Mouse (Mus musculus) neural tube, embryonic 14.5 days (tissue): ENCODE data around the gene Ddx43. TPM values are rescaled to one million over a fixed set of nuclear protein-coding genes. Genes with fewer than 3 reads are reported as not detected.

Experiments used
- ATAC-seq: fragments of 200-750 bp; cut with Nextera tagmentation; 2 replicates; pipeline ENCODE4 v1.8.0; 2017; ENCODE audit warnings: low read depth, mild to moderate bottlenecking, moderate TSS enrichment, moderate library complexity
- H3K27ac ChIP-seq: fragments of 300-500 bp; sonication (generic); 2 replicates; pipeline ENCODE4 v1.5.1; 2014; ENCODE audit warnings: low read depth, mild to moderate bottlenecking, control low read depth, low read length, moderate library complexity, mixed read lengths
- H3K27me3 ChIP-seq: fragments of 300-500 bp; sonication (generic); 2 replicates; pipeline ENCODE4 v1.6.1; 2014; ENCODE audit warnings: low read length; ENCODE audit not compliant: control insufficient read depth, insufficient read depth
- H3K36me3 ChIP-seq: fragments of 300-500 bp; sonication (generic); 2 replicates; pipeline ENCODE4 v1.6.1; 2014; ENCODE audit warnings: low read length, mixed read lengths; ENCODE audit not compliant: control insufficient read depth, insufficient read depth
- H3K4me1 ChIP-seq: fragments of 300-500 bp; sonication (generic); 2 replicates; pipeline ENCODE4 v1.6.1; 2014; ENCODE audit warnings: low read length; ENCODE audit not compliant: control insufficient read depth, insufficient read depth
- H3K4me2 ChIP-seq: fragments of 300-500 bp; sonication (generic); 2 replicates; pipeline ENCODE4 v1.6.1; 2014; ENCODE audit warnings: mild to moderate bottlenecking, low read depth, low read length, control low read depth
- H3K4me3 ChIP-seq: fragments of 300-500 bp; sonication (generic); 2 replicates; pipeline ENCODE4 v1.5.1; 2014; ENCODE audit warnings: low read depth, low read length, control low read depth, mixed read lengths
- H3K9ac ChIP-seq: fragments of 300-500 bp; sonication (generic); replicated peaks from 2 replicates; pipeline ENCODE4 v1.6.1; 2014; ENCODE audit warnings: low read depth, mild to moderate bottlenecking, control low read depth, low read length, mixed read lengths
- H3K9me3 ChIP-seq: fragments of 300-500 bp; sonication (generic); 2 replicates; pipeline ENCODE4 v1.6.1; 2016; ENCODE audit warnings: low read length; ENCODE audit not compliant: control insufficient read depth
- WGBS: fragments of 180-500 bp; shearing (Covaris S2); extraction: QIAGEN DNeasy Blood & Tissue Kit; methylation state at CpG from one replicate; pipeline ENCODE4 v1.1.7; 2014; 5-methylcytosine and 5-hydroxymethylcytosine counted together
- polyA plus RNA-seq: library from polyadenylated mRNA; unstranded; fragments of >200 nt; fragmentation: Nextera tagmentation; extraction: Ambion mirVana; gene quantifications from 2 replicates; pipeline ENCODE4 v1.2.1, GENCODE M21; 2014

Ddx43 gene
- polyA plus RNA-seq, 1 experiment from 2014 or later, result 0.59 TPM

DNA sequence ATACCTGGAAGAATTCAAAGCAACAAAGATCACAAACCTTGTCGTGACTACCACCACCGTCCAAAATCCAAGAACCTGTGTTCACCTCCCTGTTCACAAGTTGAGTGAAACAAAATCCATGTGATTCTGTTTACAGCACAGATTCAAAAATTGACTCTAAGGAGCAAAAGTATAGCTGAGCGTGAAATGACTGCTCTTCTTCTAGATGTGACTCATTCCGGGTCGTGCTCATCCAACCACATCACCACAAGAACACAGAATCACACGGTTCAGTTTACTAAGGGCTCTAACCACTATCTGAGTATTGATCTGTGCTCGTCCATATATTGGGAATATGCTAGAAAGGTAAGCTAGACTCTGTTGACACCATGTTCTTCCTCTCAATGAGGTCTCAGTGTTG is 8.6 kb upstream of the Ddx43 start:
- Histone ChIP-seq H3K36me3 (no peaks in the 10 kb centered on the region), H3K4me3 (no peak overlapping the region), H3K27me3 (no peaks in the 10 kb centered on the region), H3K4me2 (no peak overlapping the region), H3K4me1 (no peaks in the 10 kb centered on the region), H3K9me3 (no peaks in the 10 kb centered on the region), H3K27ac (no peak overlapping the region), H3K9ac (no peak overlapping the region)
- ATAC-seq, result no peak
- 87% methylated on average over 7 of the region's 7 CpGs for WGBS

DNA sequence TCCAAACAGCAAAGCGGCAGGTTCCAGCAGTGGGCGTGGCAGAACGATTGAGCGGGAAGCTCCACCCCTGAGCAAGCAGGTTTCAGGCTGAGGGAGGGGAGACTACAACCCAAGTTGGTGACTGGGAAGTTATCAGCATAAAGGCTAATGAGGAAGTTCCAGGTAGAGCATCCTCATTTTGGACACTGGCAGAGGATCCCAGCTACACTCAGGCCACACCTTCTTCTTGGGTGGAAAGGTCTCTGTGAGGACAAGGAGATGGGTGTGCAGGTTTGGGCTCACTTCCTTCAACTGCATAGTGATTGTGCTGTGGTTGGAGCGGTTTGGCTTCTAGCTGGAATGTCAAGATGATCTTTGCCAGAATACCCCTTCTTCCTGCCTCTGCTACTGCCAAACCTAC is 5.6 kb upstream of the Ddx43 start:
- Histone ChIP-seq H3K4me1 (no peaks in the 10 kb centered on the region), H3K9ac (no peak overlapping the region), H3K4me2 (no peak overlapping the region), H3K4me3 (no peak overlapping the region), H3K9me3 (no peaks in the 10 kb centered on the region), H3K36me3 (no peaks in the 10 kb centered on the region), H3K27ac (no peak overlapping the region), H3K27me3 (peaks cover 1% of the 10 kb centered on the region; the same call in 1 of the 2 replicates)
- 47% methylated on average over 5 of the region's 5 CpGs for WGBS
- no peak for ATAC-seq

DNA sequence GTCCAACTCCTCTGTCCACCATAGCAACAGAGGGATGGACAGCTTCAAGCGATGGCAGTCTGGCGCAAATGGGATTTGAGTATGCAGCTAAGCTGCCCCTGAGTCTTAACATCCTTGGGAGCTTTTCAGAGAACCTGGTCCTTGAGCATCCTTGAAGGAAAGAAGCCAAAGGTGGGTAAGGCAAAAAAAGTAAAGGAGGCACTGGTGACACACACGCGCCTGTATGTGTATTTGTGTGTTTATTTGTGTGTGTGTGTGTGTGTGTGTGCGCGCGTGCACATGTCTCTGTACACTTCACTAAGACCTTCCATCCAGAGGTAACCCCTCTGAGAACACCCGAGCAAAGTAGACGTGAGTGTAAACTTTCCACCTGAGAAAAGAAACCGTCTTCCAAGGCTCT is 1.8 kb upstream of the Ddx43 start:
- Histone ChIP-seq H3K4me1 (no peaks in the 10 kb centered on the region), H3K27ac (no peak overlapping the region), H3K27me3 (peaks cover 12% of the 10 kb centered on the region), H3K4me3 (no peak overlapping the region), H3K9ac (no peak overlapping the region), H3K36me3 (no peaks in the 10 kb centered on the region), H3K4me2 (no peak overlapping the region), H3K9me3 (no peaks in the 10 kb centered on the region)
- ATAC-seq, result no peak
- WGBS, result 86% methylated on average over 10 of the region's 10 CpGs

DNA sequence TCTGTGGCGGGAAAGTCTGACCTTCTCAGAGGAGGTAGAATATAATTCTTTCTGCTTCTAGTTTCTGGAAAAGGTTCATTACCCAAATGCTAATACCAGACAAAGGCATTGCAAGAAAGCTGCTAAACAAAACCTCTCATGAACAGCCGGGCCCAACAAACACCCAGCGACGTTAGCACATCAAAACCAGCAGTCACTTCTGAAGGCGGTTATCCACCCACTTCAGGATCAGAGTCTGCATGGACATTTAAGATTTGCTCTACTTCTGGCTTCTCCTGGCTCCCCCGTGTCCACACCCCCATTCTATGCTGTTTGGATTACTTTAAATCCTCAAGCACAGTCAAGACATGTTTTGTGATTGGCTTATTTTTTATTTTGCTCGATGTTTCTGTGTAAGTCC is 975 bp upstream of the Ddx43 start:
- Histone ChIP-seq H3K27ac (no peak overlapping the region), H3K4me2 (no peak overlapping the region), H3K9me3 (no peaks in the 10 kb centered on the region), H3K4me1 (no peaks in the 10 kb centered on the region), H3K36me3 (no peaks in the 10 kb centered on the region), H3K27me3 (peaks cover 12% of the 10 kb centered on the region), H3K9ac (no peak overlapping the region), H3K4me3 (no peak overlapping the region)
- WGBS, result 67% methylated on average over 7 of the region's 7 CpGs
- no peak for ATAC-seq

DNA sequence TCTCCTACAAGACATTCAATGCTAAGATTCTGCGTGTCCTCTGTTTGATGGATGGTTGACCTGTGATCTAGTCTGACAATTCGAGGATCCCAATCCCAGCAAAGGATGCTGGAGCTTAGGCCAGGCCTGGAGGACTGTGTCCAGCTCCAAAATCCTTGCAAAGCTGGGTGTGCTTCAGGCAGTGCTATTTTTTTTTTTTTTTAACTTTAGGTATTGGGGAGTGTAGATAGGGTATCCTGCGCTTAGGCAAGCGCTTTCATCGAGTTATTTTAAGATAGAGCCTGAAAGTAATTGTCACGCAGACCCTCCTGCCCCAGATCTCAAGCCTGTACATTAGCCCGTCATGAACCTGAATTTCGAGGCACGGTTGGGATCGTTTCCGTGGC is 340 bp upstream of the Ddx43 start:
- no peaks in the 10 kb centered on the region for H3K36me3 ChIP-seq
- no peak overlapping the region for H3K9ac ChIP-seq
- no peak overlapping the region for H3K27ac ChIP-seq
- ATAC-seq, result no peak; the same call in 1 of the 2 replicates
- 33% methylated on average over 11 of the region's 11 CpGs for WGBS
- no peaks in the 10 kb centered on the region for H3K4me1 ChIP-seq
- H3K4me3 ChIP-seq, result peak overlapping the region; percentile 40
- H3K9me3 ChIP-seq, result no peaks in the 10 kb centered on the region
- peaks cover 12% of the 10 kb centered on the region for H3K27me3 ChIP-seq
- H3K4me2 ChIP-seq, result peak overlapping the region; percentile 55

DNA sequence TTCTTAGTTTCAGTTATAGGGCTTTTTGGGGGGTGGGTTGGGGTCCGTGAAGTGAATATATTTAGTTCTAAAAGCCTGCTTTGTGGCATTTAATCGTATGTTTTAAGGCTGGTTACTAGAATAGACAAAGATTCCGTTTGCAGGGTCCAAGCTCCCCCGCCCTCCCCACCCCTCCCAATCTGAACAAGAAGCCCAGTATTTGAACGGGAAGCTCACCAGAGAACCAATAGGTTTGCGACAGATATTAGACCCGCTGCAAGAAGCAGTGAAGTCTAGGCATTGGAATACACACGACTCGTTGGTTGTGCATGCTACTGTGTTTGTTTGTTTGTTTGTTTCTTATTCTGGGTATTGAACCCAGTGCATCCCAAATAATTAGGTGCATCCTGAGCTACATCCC is 940 bp downstream of the Ddx43 start:
- H3K4me3 ChIP-seq, result no peak overlapping the region
- no peak overlapping the region for H3K9ac ChIP-seq
- H3K27me3 ChIP-seq, result peaks cover 12% of the 10 kb centered on the region
- H3K27ac ChIP-seq, result no peak overlapping the region
- H3K4me2 ChIP-seq, result peak overlapping the region; percentile 55; the same call in 1 of the 2 replicates
- no peak for ATAC-seq
- 68% methylated on average over 9 of the region's 9 CpGs for WGBS
- no peaks in the 10 kb centered on the region for H3K36me3 ChIP-seq
- no peaks in the 10 kb centered on the region for H3K4me1 ChIP-seq
- no peaks in the 10 kb centered on the region for H3K9me3 ChIP-seq

DNA sequence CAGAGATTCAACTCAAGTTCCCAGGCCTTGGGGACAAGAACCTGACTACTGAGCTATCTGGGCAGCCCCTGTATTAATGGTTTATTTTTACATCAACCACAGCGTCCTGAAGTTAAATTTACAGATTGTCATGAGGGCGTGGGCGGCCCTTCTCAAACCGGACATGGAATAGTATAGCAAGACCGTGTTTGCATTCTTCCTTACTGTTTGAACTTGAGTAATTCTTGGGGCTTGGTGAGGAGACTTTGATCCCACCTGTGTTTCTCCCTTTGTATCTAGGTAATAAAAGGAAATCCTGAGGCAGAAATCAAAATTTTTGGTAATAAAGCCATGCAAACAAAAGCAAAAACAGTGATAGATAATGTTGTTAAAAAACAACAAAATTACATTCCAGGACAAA is 5.0 kb downstream of the Ddx43 start:
- peaks cover 9% of the 10 kb centered on the region for H3K27me3 ChIP-seq
- H3K9me3 ChIP-seq, result no peaks in the 10 kb centered on the region
- H3K4me1 ChIP-seq, result no peaks in the 10 kb centered on the region
- 88% methylated on average over 5 of the region's 5 CpGs for WGBS
- H3K4me3 ChIP-seq, result no peak overlapping the region
- no peaks in the 10 kb centered on the region for H3K36me3 ChIP-seq
- H3K9ac ChIP-seq, result no peak overlapping the region
- no peak overlapping the region for H3K4me2 ChIP-seq
- ATAC-seq, result no peak
- no peak overlapping the region for H3K27ac ChIP-seq

DNA sequence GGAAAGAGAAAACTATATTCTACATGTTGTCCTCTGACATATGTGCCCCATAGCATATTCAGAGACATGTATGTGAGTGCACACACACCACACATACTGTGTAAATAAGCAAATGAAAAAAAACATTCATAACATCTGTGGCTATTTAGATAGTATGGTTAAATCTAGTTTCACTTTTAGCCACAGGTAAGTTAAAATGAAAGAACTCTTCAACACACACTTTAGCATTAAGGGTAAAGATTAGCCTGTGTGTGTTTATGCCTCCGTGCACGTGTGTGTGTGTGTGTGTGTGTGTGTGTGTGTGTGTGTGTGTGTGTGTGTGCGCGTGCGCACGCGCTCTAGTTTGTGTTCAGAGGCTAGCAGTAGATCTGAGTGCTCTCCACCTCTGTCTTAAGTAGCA is 6.0 kb downstream of the Ddx43 start:
- no peaks in the 10 kb centered on the region for H3K4me1 ChIP-seq
- no peak overlapping the region for H3K9ac ChIP-seq
- no peaks in the 10 kb centered on the region for H3K9me3 ChIP-seq
- no peak overlapping the region for H3K4me2 ChIP-seq
- ATAC-seq, result no peak
- H3K4me3 ChIP-seq, result no peak overlapping the region
- no peak overlapping the region for H3K27ac ChIP-seq
- no peaks in the 10 kb centered on the region for H3K36me3 ChIP-seq
- 93% methylated on average over 7 of the region's 7 CpGs for WGBS
- peaks cover 4% of the 10 kb centered on the region for H3K27me3 ChIP-seq

DNA sequence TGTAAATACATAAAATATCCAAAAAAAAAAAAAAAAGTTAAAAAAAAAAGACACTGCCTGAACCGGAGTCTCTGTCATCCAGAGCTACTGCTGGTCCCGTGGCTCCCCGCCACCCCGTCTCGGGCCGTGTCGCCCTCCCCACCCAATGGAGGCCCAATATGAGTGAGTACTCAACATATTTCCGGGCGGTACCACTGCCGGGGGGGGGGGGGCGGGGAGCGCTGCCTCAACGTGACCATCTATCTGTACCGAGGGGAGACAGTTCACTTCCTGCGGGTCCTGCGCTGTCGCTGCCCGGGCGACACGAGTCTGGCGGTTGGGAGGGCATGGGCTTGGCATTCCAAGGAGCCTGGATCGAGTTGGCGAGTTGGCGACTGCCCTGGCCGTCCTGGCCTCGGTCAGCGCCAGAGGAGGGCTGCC is 31.8 kb downstream of the Ddx43 start:
- peak overlapping the region; percentile 46 for H3K4me2 ChIP-seq
- H3K36me3 ChIP-seq, result no peaks in the 10 kb centered on the region
- peak overlapping the region; percentile 28 for H3K4me3 ChIP-seq
- WGBS, result 29% methylated on average over 24 of the region's 27 CpGs
- H3K9ac ChIP-seq, result 0 out of 2 replicates have a peak overlapping the region, but pooled peaks have one; percentile 32
- H3K9me3 ChIP-seq, result no peaks in the 10 kb centered on the region
- no peaks in the 10 kb centered on the region for H3K4me1 ChIP-seq
- no peaks in the 10 kb centered on the region for H3K27me3 ChIP-seq
- no peak overlapping the region for H3K27ac ChIP-seq
- ATAC-seq, result peak; percentile 46; the same call in 1 of the 2 replicates

DNA sequence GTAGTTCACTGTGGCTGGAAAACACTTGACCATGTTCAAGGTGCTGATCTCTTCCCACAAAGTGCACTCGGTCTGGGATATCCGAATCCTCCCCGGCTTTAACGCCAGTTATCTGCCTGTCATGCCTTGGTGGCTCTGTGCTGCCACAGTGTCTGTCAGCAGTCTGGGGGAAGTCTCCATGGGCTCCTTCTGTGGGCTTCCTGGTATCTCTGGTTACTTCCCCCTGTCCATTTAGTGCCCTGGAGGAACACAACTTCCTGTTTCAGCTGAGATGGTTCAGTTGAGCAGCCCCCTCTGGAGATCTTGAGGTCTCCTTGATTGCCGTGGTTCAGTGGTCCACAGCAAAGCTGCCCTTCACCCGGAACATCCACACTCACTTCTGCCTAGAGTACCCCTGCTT is 32.6 kb downstream of the Ddx43 start:
- 95% methylated on average over 6 of the region's 6 CpGs for WGBS
- Histone ChIP-seq H3K9me3 (no peaks in the 10 kb centered on the region), H3K4me2 (no peak overlapping the region), H3K4me1 (no peaks in the 10 kb centered on the region), H3K27ac (no peak overlapping the region), H3K36me3 (no peaks in the 10 kb centered on the region), H3K27me3 (no peaks in the 10 kb centered on the region), H3K4me3 (no peak overlapping the region), H3K9ac (no peak overlapping the region)
- no peak for ATAC-seq
